Mouse (Mus musculus): ENCODE results near the gene Fgfr4.
A peak's percentile ranks its signal among the peaks of the same experiment; 100 is the strongest.

Fgfr4 gene

GRCm38 (mm10) chr13:55152621-55153415 lies at the start of gene Fgfr4:
TSS of gene Fgfr4 (plus strand) at chr13:55152640.
- H3K9me3 ChIP-seq (ENCODE audit: low read length) = no peaks in the 10 kb centered on the region
- no peaks in the 10 kb centered on the region for H3K36me3 ChIP-seq (ENCODE audit: insufficient read depth, low read length)
- H3K27me3 ChIP-seq (ENCODE audit: insufficient read depth, low read length) = peaks cover 56% of the 10 kb centered on the region
- peak within 1 kb of the TSS; percentile 84 for H3K4me3 ChIP-seq (replicated peaks; ENCODE audit: low read length)
- H3K4me1 ChIP-seq (replicated peaks; ENCODE audit: low read depth, low read length) = peaks cover 32% of the 10 kb centered on the region
- TF ChIP-seq NANOG (IDR thresholded peaks at IDR 0.05; ENCODE audit: borderline replicate concordance, low read length) (no peak), POU5F1 (IDR thresholded peaks at IDR 0.05; ENCODE audit: borderline replicate concordance, low read length) (no peak), CTCF (conservative IDR thresholded peaks at IDR 0.05; ENCODE audit: low read length) (no peak)

- H3K27me3 ChIP-seq (ENCODE audit: insufficient read depth, low read length) = no peaks in the 10 kb centered on the region
- peaks cover 12% of the 10 kb centered on the region for H3K36me3 ChIP-seq (ENCODE audit: insufficient read depth, low read length)
- peaks cover 7% of the 10 kb centered on the region for H3K9me3 ChIP-seq (ENCODE audit: low read length)
- TF ChIP-seq POU5F1 (IDR thresholded peaks at IDR 0.05; ENCODE audit: borderline replicate concordance, low read length) (no peak), CTCF (conservative IDR thresholded peaks at IDR 0.05; ENCODE audit: low read length) (no peak), NANOG (IDR thresholded peaks at IDR 0.05; ENCODE audit: borderline replicate concordance, low read length) (no peak)
- H3K4me3 ChIP-seq (replicated peaks; ENCODE audit: low read length) = no peak overlapping the region
- H3K4me1 ChIP-seq (replicated peaks; ENCODE audit: low read depth, low read length) = peaks cover 28% of the 10 kb centered on the region
These were observed 49.1 kb upstream of the Fgfr4 start for GRCm38 (mm10) chr13:55103351-55103750.

- TF ChIP-seq CTCF (conservative IDR thresholded peaks at IDR 0.05; ENCODE audit: low read length) (no peak), POU5F1 (IDR thresholded peaks at IDR 0.05; ENCODE audit: borderline replicate concordance, low read length) (no peak), NANOG (IDR thresholded peaks at IDR 0.05; ENCODE audit: borderline replicate concordance, low read length) (no peak)
- Histone ChIP-seq H3K4me1 (replicated peaks; ENCODE audit: low read depth, low read length) (peaks cover 32% of the 10 kb centered on the region), H3K9me3 (ENCODE audit: low read length) (peaks cover 7% of the 10 kb centered on the region), H3K4me3 (replicated peaks; ENCODE audit: low read length) (peak within 1 kb of the TSS; percentile 99), H3K27me3 (ENCODE audit: insufficient read depth, low read length) (no peaks in the 10 kb centered on the region), H3K36me3 (ENCODE audit: insufficient read depth, low read length) (peaks cover 25% of the 10 kb centered on the region)
These were observed 47.1 kb upstream of the Fgfr4 start, which contains the start of gene Zfp346 for GRCm38 (mm10) chr13:55105045-55105952. TSS of gene Zfp346 (plus strand) at chr13:55105311.

- H3K36me3 ChIP-seq (ENCODE audit: insufficient read depth, low read length) = peaks cover 28% of the 10 kb centered on the region
- H3K9me3 ChIP-seq (ENCODE audit: low read length) = peaks cover 7% of the 10 kb centered on the region
- H3K27me3 ChIP-seq (ENCODE audit: insufficient read depth, low read length) = no peaks in the 10 kb centered on the region
- peak overlapping the region; percentile 99 for H3K4me3 ChIP-seq (replicated peaks; ENCODE audit: low read length)
- TF ChIP-seq CTCF (conservative IDR thresholded peaks at IDR 0.05; ENCODE audit: low read length) (no peak), NANOG (IDR thresholded peaks at IDR 0.05; ENCODE audit: borderline replicate concordance, low read length) (no peak), POU5F1 (IDR thresholded peaks at IDR 0.05; ENCODE audit: borderline replicate concordance, low read length) (no peak)
- H3K4me1 ChIP-seq (replicated peaks; ENCODE audit: low read depth, low read length) = peaks cover 32% of the 10 kb centered on the region
These were observed 46.3 kb upstream of the Fgfr4 start for GRCm38 (mm10) chr13:55105953-55106691.

- TF ChIP-seq NANOG (IDR thresholded peaks at IDR 0.05; ENCODE audit: borderline replicate concordance, low read length) (no peak), CTCF (conservative IDR thresholded peaks at IDR 0.05; ENCODE audit: low read length) (no peak), POU5F1 (IDR thresholded peaks at IDR 0.05; ENCODE audit: borderline replicate concordance, low read length) (no peak)
- peaks cover 33% of the 10 kb centered on the region for H3K4me1 ChIP-seq (replicated peaks; ENCODE audit: low read depth, low read length)
- no peaks in the 10 kb centered on the region for H3K27me3 ChIP-seq (ENCODE audit: insufficient read depth, low read length)
- peaks cover 38% of the 10 kb centered on the region for H3K36me3 ChIP-seq (ENCODE audit: insufficient read depth, low read length)
- no peaks in the 10 kb centered on the region for H3K9me3 ChIP-seq (ENCODE audit: low read length)
- H3K4me3 ChIP-seq (replicated peaks; ENCODE audit: low read length) = no peak overlapping the region
These were observed 45.3 kb upstream of the Fgfr4 start for GRCm38 (mm10) chr13:55107116-55107515.

- Histone ChIP-seq H3K4me3 (replicated peaks; ENCODE audit: low read length) (no peak overlapping the region), H3K4me1 (replicated peaks; ENCODE audit: low read depth, low read length) (peaks cover 33% of the 10 kb centered on the region), H3K36me3 (ENCODE audit: insufficient read depth, low read length) (peaks cover 43% of the 10 kb centered on the region), H3K27me3 (ENCODE audit: insufficient read depth, low read length) (no peaks in the 10 kb centered on the region), H3K9me3 (ENCODE audit: low read length) (no peaks in the 10 kb centered on the region)
- no peak for TF ChIP-seq NANOG (IDR thresholded peaks at IDR 0.05; ENCODE audit: borderline replicate concordance, low read length)
These were observed 44.7 kb upstream of the Fgfr4 start for GRCm38 (mm10) chr13:55107694-55108093.

- TF ChIP-seq POU5F1 (IDR thresholded peaks at IDR 0.05; ENCODE audit: borderline replicate concordance, low read length) (no peak), CTCF (conservative IDR thresholded peaks at IDR 0.05; ENCODE audit: low read length) (no peak), NANOG (IDR thresholded peaks at IDR 0.05; ENCODE audit: borderline replicate concordance, low read length) (no peak)
- no peaks in the 10 kb centered on the region for H3K27me3 ChIP-seq (ENCODE audit: insufficient read depth, low read length)
These were observed 38.1 kb upstream of the Fgfr4 start for GRCm38 (mm10) chr13:55114375-55114774.

GRCm38 (mm10) chr13:55124903-55125302 lies 27.5 kb upstream of the Fgfr4 start:
- Histone ChIP-seq H3K9me3 (ENCODE audit: low read length) (no peaks in the 10 kb centered on the region), H3K36me3 (ENCODE audit: insufficient read depth, low read length) (peaks cover 91% of the 10 kb centered on the region), H3K4me3 (replicated peaks; ENCODE audit: low read length) (no peak overlapping the region), H3K27me3 (ENCODE audit: insufficient read depth, low read length) (no peaks in the 10 kb centered on the region), H3K4me1 (replicated peaks; ENCODE audit: low read depth, low read length) (no peaks in the 10 kb centered on the region)
- TF ChIP-seq NANOG (IDR thresholded peaks at IDR 0.05; ENCODE audit: borderline replicate concordance, low read length) (no peak), POU5F1 (IDR thresholded peaks at IDR 0.05; ENCODE audit: borderline replicate concordance, low read length) (no peak), CTCF (conservative IDR thresholded peaks at IDR 0.05; ENCODE audit: low read length) (no peak)

More at GRCm38 (mm10) chr13:55114375-55114774, 38.1 kb upstream of the Fgfr4 start:
- Histone ChIP-seq H3K4me1 (replicated peaks; ENCODE audit: low read depth, low read length) (peaks cover 7% of the 10 kb centered on the region; the same call in 1 of the 2 replicates), H3K4me3 (replicated peaks; ENCODE audit: low read length) (no peak overlapping the region), H3K36me3 (ENCODE audit: insufficient read depth, low read length) (peaks cover 87% of the 10 kb centered on the region), H3K9me3 (ENCODE audit: low read length) (no peaks in the 10 kb centered on the region)
